Mouse (Mus musculus) limb, embryonic 10.5 days (tissue): ENCODE results near the gene Zfp691. TPM values are rescaled to one million over a fixed set of nuclear protein-coding genes. Genes with fewer than 3 reads are reported as not detected.

Experiments
- DNase-seq: peaks from one replicate; pipeline ENCODE4 v3.0.0-alpha.2; 2017; ENCODE audit warnings: low spot score
- H3K27ac ChIP-seq: fragments of 300-500 bp; sonication (generic); 2 replicates; pipeline ENCODE4 v1.5.1; 2016; ENCODE audit warnings: mild to moderate bottlenecking
- H3K27me3 ChIP-seq: fragments of 300-500 bp; sonication (generic); 2 replicates; pipeline ENCODE4 v1.6.1; 2016; ENCODE audit warnings: low read depth, mild to moderate bottlenecking; ENCODE audit not compliant: poor library complexity, severe bottlenecking
- H3K36me3 ChIP-seq: fragments of 300-500 bp; sonication (generic); 2 replicates; pipeline ENCODE4 v1.6.1; 2016; ENCODE audit warnings: mild to moderate bottlenecking, moderate library complexity
- H3K4me1 ChIP-seq: fragments of 300-500 bp; sonication (generic); 2 replicates; pipeline ENCODE4 v1.6.1; 2016
- H3K4me3 ChIP-seq: fragments of 300-500 bp; sonication (generic); 2 replicates; pipeline ENCODE4 v1.5.1; 2016; ENCODE audit warnings: mild to moderate bottlenecking, moderate library complexity
- H3K9me3 ChIP-seq: fragments of 300-500 bp; sonication (generic); replicated peaks from 2 replicates; pipeline ENCODE4 v1.6.1; 2016; ENCODE audit warnings: mild to moderate bottlenecking
- WGBS: fragments of 180-500 bp; shearing (Covaris S2); methylation state at CpG from one replicate; pipeline ENCODE4 v1.1.7; 2016; 5-methylcytosine and 5-hydroxymethylcytosine counted together
- polyA plus RNA-seq: library from polyadenylated mRNA; unstranded; fragments of >200 nt; fragmentation: Nextera tagmentation; extraction: Ambion mirVana; gene quantifications from 2 replicates; pipeline ENCODE4 v1.2.1, GENCODE M21; 2016

Gene Zfp691
- 10.1 and 10.3 TPM in 2 replicates for polyA plus RNA-seq

DNA sequence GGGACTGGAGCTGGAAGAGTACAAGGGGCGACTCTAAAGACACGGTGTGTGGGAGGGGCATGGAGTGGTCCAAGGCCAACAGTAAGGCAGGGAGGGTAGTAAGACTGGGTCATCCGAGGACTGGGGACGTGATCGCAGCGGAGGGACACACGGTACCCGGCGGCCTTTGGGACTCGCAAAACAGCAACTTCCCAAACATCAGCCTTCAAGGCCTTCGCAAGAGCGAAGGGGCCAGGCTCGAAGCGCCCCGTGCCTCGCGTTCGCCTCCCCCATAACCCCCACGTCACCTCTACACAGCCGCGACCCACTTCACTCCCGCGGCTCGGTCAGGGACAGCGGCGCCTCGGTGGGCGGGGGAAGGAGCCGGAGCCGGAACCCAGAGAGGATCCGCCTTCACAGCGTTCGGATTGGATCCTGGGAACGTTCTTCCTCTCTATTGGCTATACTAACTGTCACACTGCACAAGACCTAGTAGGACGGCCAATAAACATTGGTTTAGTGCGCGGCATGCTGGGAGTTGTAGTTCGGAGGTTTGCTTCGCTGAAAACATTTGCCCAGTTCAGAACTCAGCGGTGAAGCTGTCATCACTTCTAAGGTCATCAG, at the start of gene Zfp691:
Gene Zfp691, minus strand, starts transcription at position 345 of the 603 bp plus-strand sequence.
- peaks cover 24% of the 10 kb centered on the region for H3K36me3 ChIP-seq
- no peaks in the 10 kb centered on the region for H3K27me3 ChIP-seq
- no peaks in the 10 kb centered on the region for H3K9me3 ChIP-seq
- peak; percentile 89 for DNase-seq
- WGBS = under 1% methylated on average over 40 of the region's 40 CpGs
- H3K4me1 ChIP-seq = peaks cover 21% of the 10 kb centered on the region
- H3K27ac ChIP-seq = peak within 1 kb of the TSS; percentile 89
- peak within 1 kb of the TSS; percentile 77 for H3K4me3 ChIP-seq

DNA sequence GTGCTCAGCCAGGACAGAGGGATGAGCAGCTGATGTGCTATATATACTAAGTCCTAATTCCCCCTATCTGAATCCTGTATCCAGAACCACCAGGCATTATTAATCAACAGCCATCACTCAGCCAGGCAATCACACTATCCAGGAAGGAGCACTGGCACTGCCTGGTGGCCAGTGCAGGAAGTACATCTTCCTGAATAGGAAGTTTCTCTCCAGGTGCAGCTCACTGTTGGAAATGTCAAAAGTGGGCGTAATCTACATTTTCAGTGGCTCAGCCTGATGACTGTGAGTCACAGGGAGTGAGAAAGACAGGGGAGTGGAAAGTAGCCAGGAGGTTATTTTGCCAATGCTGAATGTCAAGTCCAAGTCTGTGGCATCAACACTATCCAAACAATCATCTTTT, 49.7 kb upstream of the Zfp691 start:
- H3K9me3 ChIP-seq = no peaks in the 10 kb centered on the region
- 92% methylated on average over 1 of the region's 1 CpGs for WGBS
- no peak for DNase-seq
- H3K27me3 ChIP-seq = no peaks in the 10 kb centered on the region
- H3K36me3 ChIP-seq = peaks cover 61% of the 10 kb centered on the region
- no peak overlapping the region for H3K4me3 ChIP-seq
- no peak overlapping the region for H3K27ac ChIP-seq
- no peaks in the 10 kb centered on the region for H3K4me1 ChIP-seq

DNA sequence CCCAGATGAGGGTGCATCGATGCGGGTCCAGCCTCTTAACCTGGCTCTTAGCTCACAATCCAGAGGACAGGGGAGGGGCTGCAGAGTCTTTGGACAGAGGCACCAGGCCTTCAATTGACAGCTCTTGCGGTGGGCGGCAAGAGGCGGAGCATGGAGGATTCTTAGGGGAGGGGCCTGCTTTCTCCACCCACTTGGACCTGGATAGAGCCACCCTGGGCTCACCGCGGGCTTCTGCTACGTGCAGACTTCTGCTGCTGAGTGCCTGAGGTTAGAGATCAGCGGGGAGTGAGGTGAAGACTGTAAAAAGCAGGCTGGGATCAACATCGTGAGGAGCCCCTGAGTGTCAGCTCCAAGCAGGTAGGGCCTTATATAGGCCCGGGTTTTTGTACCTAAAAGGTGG, 44.2 kb upstream of the Zfp691 start, which contains the start of gene Tmem269:
Gene Tmem269, minus strand, starts transcription at position 49 of the 400 bp plus-strand sequence.
- Histone ChIP-seq H3K4me1 (peaks cover 6% of the 10 kb centered on the region), H3K36me3 (peaks cover 7% of the 10 kb centered on the region), H3K27ac (no peak within 1 kb of the TSS), H3K27me3 (0 out of 2 replicates have a peak, but pooled peaks cover 11% of the 10 kb centered on the region), H3K4me3 (no peak within 1 kb of the TSS), H3K9me3 (no peaks in the 10 kb centered on the region)
- no peak for DNase-seq
- 14% methylated on average over 11 of the region's 11 CpGs for WGBS

DNA sequence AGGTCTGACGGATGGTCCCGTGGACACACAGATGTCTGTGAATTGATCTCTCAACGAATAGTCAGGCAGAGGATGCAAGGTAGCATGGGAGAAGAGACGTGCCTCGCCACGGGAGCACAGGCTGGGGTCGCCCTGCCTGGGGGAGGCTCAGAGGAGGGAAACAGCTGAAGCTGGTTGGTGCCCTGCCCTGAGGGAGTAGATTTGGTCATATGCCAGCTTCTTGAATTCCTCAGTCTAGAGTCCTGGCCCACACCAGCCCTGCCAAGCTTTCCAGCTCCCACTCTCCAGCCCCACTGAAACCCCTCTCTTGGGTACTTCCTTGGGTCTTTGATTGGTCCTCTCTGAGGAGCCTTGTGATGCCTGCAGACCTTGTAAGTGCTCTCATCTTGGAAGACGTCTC, 42.7 kb upstream of the Zfp691 start:
- Histone ChIP-seq H3K27ac (no peak overlapping the region), H3K9me3 (no peaks in the 10 kb centered on the region), H3K4me1 (peaks cover 6% of the 10 kb centered on the region), H3K4me3 (no peak overlapping the region), H3K36me3 (no peaks in the 10 kb centered on the region), H3K27me3 (0 out of 2 replicates have a peak, but pooled peaks cover 11% of the 10 kb centered on the region)
- WGBS = 87% methylated on average over 8 of the region's 8 CpGs
- DNase-seq = no peak

DNA sequence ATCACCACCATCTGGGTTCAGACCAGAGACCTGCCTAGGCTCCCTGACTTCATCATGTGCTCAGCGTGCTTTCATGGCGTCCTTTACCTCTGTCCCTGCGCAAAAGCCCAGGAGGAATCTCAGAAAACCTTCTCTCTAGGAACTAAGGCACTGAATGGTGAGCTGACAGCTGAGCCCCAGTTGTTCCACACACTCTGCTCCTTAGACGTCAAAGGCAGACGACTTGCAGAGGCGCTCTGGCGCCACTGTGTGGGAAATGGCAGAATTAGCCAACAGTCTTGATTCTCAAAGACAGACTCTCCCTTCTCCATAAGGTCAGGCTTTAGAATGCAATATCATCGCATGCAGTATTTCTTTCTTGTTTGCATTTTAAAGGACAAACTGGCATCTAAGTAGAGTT, 30.7 kb upstream of the Zfp691 start:
- no peaks in the 10 kb centered on the region for H3K9me3 ChIP-seq
- H3K27ac ChIP-seq = no peak overlapping the region
- DNase-seq = peak; percentile 62
- H3K4me1 ChIP-seq = no peaks in the 10 kb centered on the region
- H3K36me3 ChIP-seq = peaks cover 17% of the 10 kb centered on the region
- H3K27me3 ChIP-seq = no peaks in the 10 kb centered on the region
- 22% methylated on average over 8 of the region's 8 CpGs for WGBS
- H3K4me3 ChIP-seq = no peak overlapping the region

DNA sequence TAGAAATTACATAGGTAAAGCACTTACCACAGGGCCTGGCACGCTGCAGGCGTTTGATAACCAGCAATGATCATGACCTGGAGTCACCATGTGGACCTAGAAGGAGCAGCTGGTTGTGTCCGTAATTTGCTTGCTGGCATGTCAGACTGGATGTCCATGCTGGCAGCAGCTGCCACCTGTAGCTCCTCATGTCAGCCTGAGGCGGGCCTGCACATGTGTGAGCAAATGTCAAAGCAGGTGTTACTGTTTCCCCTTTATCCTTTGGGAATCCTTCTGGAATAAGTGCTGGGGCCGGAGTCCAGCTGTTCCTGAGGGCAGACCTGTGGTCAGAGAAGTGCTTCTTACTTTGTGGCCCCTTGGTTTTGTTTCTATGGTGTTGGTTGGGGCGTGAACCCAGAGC, 24.1 kb upstream of the Zfp691 start:
- Histone ChIP-seq H3K27me3 (no peaks in the 10 kb centered on the region), H3K4me1 (peaks cover 14% of the 10 kb centered on the region), H3K9me3 (no peaks in the 10 kb centered on the region), H3K4me3 (no peak overlapping the region), H3K27ac (no peak overlapping the region), H3K36me3 (peaks cover 24% of the 10 kb centered on the region)
- DNase-seq = no peak
- 91% methylated on average over 6 of the region's 6 CpGs for WGBS

DNA sequence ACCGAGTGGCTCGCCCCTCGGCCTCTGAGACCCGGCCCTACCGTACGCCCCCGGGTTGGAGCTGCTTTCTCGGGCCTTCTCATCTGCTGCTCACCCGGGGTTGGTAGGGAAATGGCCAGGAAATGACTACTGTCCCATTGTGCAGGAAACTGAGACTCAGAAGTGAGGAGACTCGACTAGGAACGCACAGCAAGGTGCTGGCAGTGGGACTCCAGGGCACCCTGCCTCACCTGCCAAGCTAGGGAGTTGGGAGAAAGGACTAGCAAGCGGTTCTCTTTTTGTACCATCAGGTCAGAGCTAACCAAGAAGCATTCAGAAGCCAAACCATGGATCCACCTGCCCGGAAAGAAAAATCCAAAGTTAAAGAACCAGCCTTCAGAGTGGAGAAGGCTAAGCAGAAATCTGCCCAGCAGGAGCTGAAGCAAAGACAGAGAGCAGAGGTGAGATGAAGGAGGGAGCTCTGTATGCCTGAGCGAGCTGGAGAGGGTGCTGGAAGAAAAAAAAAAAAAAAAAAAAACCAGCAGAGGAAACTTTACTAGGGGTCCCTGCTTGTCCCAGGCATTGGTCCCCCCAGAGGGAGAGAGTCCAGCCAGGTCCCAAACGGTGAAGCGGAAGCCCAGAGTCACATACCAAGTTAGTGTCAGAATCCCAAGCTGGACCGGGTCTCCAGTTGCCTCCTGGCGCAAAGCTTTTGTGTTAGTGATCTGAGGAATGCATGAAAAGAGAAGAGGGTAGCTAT, 21.8 kb upstream of the Zfp691 start:
- peaks cover 11% of the 10 kb centered on the region for H3K36me3 ChIP-seq
- peak overlapping the region; percentile 80 for H3K4me3 ChIP-seq
- peak overlapping the region; percentile 92 for H3K27ac ChIP-seq
- DNase-seq = no peak
- no peaks in the 10 kb centered on the region for H3K27me3 ChIP-seq
- H3K4me1 ChIP-seq = peaks cover 14% of the 10 kb centered on the region
- 17% methylated on average over 18 of the region's 18 CpGs for WGBS
- H3K9me3 ChIP-seq = no peaks in the 10 kb centered on the region

DNA sequence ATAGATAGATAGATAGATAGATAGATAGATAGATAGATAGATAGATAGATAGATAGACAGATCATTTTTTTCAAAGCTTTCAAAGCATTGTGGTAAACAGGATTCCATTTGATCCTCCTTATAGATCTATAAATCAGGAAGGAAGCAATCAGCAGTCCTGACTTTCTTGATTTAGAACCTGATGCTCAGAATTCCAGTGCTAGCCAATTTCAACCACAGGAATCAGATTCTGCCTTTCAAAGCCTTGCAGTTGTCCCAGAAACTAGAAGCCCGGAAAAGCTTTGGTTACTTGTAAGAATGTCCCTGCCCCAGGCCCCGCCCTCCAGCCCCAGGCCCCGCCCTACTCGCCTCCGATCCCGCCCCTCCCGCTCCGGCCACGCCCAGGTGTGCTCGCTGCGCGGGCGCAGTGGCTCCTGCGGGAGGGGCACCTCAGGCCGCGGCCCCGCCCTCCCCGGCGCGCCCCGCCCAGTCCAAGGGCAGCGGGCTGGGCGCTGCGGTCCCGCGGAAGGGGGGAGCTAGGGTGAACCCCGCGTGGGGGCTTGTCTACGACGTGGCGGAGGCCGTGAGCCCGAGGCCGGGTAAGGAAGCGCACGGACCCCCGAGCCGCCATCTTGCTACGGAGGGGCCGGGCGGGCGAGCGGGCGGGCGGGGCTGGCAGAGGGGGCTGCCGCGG, 21.1 kb upstream of the Zfp691 start, which contains the start of gene Svbp:
Gene Svbp, plus strand, starts transcription at position 398 of the 673 bp plus-strand sequence.
- peaks cover 14% of the 10 kb centered on the region for H3K4me1 ChIP-seq
- peaks cover 7% of the 10 kb centered on the region for H3K36me3 ChIP-seq
- WGBS = under 1% methylated on average over 46 of the region's 47 CpGs
- peak within 1 kb of the TSS; percentile 92 for H3K27ac ChIP-seq
- H3K4me3 ChIP-seq = peak within 1 kb of the TSS; percentile 80
- no peaks in the 10 kb centered on the region for H3K27me3 ChIP-seq
- peak; percentile 97 for DNase-seq
- no peaks in the 10 kb centered on the region for H3K9me3 ChIP-seq

DNA sequence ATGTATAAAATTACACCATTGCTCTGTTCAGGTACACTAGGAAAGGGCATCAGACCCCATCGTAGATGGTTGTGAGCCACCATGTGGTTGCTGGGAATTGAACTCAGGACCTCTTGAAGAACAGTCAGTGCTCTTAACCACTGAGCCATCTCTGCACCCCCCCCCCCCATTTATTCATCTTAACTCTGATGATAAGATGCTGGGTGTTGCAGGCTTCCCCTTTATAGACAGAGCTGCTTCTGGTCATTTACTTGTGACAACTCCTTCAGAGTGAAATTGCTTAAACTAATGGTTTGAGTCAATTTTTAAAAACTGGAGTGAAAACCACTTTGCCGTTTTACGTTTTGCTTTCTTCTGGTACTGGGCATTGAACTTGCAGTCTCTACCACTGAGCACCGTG, 18.8 kb upstream of the Zfp691 start:
- Histone ChIP-seq H3K36me3 (peaks cover 7% of the 10 kb centered on the region), H3K4me3 (no peak overlapping the region), H3K27ac (no peak overlapping the region), H3K4me1 (peaks cover 14% of the 10 kb centered on the region), H3K27me3 (no peaks in the 10 kb centered on the region), H3K9me3 (no peaks in the 10 kb centered on the region)
- WGBS = 90% methylated on average over 4 of the region's 4 CpGs
- no peak for DNase-seq

DNA sequence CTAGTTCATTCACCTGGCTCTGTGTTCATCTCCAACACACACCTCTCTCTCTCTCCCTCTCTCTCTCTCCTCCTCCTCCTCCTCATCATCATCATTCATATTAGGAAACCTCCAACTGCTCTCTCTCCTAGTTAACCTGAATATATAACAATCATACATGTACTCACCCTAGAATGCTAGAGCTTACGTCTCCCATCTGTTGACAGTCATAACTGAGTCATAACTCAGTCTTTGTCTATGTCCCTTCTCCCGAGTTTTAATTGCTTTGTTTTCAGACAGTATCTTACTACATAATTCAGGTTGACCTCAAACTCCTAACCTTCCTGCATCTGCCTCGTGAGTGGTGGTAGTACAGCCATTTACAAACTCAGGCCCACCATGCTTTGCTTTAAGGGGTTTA, 17.3 kb upstream of the Zfp691 start:
- no peak overlapping the region for H3K27ac ChIP-seq
- peaks cover 10% of the 10 kb centered on the region for H3K4me1 ChIP-seq
- H3K9me3 ChIP-seq = no peaks in the 10 kb centered on the region
- no peak for DNase-seq
- WGBS = 77% methylated on average over 3 of the region's 3 CpGs
- H3K4me3 ChIP-seq = no peak overlapping the region
- 0 out of 2 replicates have a peak, but pooled peaks cover 3% of the 10 kb centered on the region for H3K27me3 ChIP-seq
- H3K36me3 ChIP-seq = no peaks in the 10 kb centered on the region

DNA sequence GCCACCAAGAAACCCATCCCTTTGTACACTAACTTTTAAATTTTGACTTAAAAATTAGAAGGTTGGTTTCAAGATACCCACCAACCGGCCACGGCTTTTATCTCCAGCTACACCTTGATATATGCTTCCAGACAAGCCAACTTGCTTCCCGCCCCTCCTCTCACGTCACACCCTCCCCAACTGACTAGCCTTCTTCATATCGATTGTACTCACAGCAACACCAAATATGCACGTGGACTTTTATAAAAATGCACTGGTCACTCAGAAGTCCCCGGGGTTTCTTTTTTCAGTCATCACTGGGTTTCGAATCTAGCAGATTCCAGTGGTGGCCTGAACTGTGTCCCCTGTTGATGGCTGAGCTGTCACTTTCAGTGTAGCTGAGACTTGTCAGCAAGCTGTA, 16.6 kb upstream of the Zfp691 start:
- 0 out of 2 replicates have a peak, but pooled peaks cover 3% of the 10 kb centered on the region for H3K27me3 ChIP-seq
- H3K27ac ChIP-seq = no peak overlapping the region
- no peak for DNase-seq
- WGBS = 89% methylated on average over 8 of the region's 8 CpGs
- H3K9me3 ChIP-seq = no peaks in the 10 kb centered on the region
- no peaks in the 10 kb centered on the region for H3K36me3 ChIP-seq
- peaks cover 3% of the 10 kb centered on the region; the same call in 1 of the 2 replicates for H3K4me1 ChIP-seq
- no peak overlapping the region for H3K4me3 ChIP-seq

DNA sequence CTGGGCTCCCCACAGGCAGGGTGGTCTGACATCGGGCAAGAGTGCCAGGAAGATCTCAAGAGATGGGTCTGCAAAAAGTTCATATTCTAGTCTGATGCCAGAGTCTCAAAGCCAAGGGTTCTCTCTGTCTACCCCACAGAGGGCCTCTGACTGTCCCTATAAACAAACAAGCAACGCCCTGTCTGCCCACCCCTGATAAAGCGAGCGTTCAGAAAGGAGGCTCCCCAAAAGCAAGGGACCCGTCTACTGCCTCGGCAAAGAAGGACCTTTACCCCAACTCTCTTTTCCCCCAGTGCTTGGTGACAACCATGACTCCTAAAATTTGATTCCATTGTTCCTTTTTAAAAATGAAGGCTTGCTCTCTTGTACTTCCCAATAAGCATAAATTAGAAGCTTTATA, 15.9 kb upstream of the Zfp691 start, which contains the start of gene Ermap:
Gene Ermap, minus strand, starts transcription at position 148 of the 400 bp plus-strand sequence.
- 0 out of 2 replicates have a peak, but pooled peaks cover 3% of the 10 kb centered on the region for H3K27me3 ChIP-seq
- no peaks in the 10 kb centered on the region for H3K9me3 ChIP-seq
- DNase-seq = no peak
- no peak within 1 kb of the TSS for H3K4me3 ChIP-seq
- no peak within 1 kb of the TSS for H3K27ac ChIP-seq
- 76% methylated on average over 6 of the region's 6 CpGs for WGBS
- no peaks in the 10 kb centered on the region for H3K4me1 ChIP-seq
- H3K36me3 ChIP-seq = no peaks in the 10 kb centered on the region

DNA sequence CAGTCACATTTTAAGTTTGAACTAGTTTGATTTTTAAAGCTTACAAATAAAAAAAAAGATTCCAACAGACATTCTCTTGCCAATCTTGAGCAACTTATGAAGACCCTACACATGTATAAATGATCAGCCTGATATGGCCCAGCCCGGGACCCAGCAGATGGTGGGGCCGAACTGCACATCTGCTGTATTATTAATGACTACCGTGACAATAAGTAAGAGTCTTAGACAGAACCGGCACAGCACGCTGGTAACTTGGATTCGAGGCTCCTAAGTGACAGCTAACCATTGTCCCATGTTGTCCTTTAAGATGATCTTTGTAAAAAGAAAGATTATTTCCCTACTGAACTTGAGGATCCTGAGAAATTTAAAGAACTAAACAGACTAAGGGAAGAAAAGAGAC, 15.4 kb upstream of the Zfp691 start:
- DNase-seq = no peak
- no peaks in the 10 kb centered on the region for H3K36me3 ChIP-seq
- no peaks in the 10 kb centered on the region for H3K9me3 ChIP-seq
- H3K27me3 ChIP-seq = 0 out of 2 replicates have a peak, but pooled peaks cover 3% of the 10 kb centered on the region
- H3K4me3 ChIP-seq = no peak overlapping the region
- WGBS = 89% methylated on average over 6 of the region's 6 CpGs
- H3K4me1 ChIP-seq = no peaks in the 10 kb centered on the region
- H3K27ac ChIP-seq = no peak overlapping the region
